Mouse (Mus musculus): Measurements from ENCODE around the gene Mtrf1l.

- no peak for TF ChIP-seq CTCF (IDR thresholded peaks at IDR 0.05; ENCODE audit: borderline replicate concordance, extremely low read depth, insufficient read depth, insufficient read length)
- TF ChIP-seq POLR2A (IDR thresholded peaks at IDR 0.05; ENCODE audit: borderline replicate concordance, extremely low read depth, insufficient read depth, insufficient read length, poor library complexity, severe bottlenecking): no peak
Measured at GRCm38 (mm10) chr10:5813724-5814123, 10.0 kb downstream of the Mtrf1l start.

All from brain, embryonic 14.5 days (tissue).